Mouse (Mus musculus) heart, adult 8-10 months (tissue): ENCODE measurements around the gene Tiam1. TPM values are rescaled to one million over a fixed set of nuclear protein-coding genes. Genes with fewer than 3 reads are reported as not detected.

Experiments used
- DNase-seq: peaks from one replicate; pipeline ENCODE4 v3.0.0; 2022; ENCODE audit warnings: low spot score
- total RNA-seq, 4 experiments: library from RNA; stranded (reverse); gene quantifications; 2 replicates each; pipeline ENCODE4 v1.2.4; 2022

Gene Tiam1
- total RNA-seq, 4 experiments from 2014 or later: 4.7 to 7.3 (median 6.7) TPM

DNA sequence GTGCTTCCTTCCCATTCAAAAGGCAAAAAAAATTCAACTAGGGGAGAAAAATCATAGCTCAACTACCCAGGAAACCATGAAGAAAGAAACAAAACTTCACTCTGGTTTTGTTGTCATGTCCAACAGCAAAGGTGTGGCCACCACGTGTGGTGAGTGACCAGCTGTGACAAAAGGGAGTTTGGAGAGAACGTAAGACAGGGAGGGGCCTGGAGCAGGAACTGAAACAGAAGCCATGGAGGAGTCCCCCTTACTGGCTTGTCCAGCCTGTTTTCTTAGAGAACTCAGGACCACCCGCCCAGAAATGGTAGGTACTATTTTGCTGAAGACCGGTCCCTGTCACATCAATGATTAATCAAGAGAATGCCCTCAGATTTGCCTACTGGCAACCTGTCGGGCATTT, 342.1 kb downstream of the Tiam1 start:
- DNase-seq: no peak

GRCm38 (mm10) chr16:89799772-89800171, 343.8 kb downstream of the Tiam1 start:
- no peak for DNase-seq

DNA sequence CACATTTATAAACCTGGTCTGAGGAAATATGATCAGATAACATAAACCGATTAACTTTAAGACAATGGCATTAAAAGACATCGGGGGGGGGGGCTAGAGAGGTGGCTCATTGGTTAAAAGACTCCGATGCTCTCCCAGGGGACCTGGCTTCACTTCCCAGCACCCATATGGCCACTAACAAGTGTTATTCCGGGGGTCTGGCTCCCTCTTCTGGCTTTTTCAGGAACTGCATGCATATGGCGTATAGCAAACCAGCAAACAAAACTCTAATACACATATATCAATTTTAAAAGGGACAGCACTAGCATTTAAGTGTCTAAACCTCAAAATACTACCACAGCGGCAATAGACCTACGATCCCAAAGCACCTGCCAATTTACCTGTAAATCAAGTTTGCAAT, 347.0 kb downstream of the Tiam1 start:
- no peak for DNase-seq

DNA sequence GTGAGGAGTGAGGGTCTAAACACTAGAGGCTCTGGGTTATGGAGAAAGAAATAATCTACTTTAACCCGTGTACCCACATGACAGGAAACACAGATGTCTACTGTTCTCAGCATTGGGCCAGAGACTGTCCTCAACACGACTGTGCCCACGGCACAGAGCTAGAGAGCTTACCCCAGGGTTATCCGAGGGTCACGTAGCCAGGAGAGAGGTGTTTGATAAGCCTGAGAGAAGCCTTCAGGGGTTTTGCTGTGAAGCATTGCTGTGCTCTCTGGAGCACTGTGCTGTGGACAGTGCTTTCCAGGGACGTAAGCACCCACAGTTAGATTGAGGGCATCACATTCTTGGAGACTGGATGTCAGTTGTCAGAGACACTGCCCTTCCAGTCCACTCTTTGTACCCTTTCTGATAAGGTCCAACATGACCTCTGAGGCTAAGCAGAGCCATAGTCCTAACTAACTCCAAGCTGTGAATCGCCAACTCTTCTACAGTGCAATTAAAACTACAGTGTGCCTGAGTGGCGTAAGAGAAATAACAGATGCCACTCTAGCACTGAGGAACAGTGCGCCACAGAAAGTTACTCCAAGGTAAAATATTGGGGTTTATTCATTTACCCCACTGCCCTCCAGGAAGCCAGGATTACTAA, 353.7 kb downstream of the Tiam1 start:
- no peak for DNase-seq

DNA sequence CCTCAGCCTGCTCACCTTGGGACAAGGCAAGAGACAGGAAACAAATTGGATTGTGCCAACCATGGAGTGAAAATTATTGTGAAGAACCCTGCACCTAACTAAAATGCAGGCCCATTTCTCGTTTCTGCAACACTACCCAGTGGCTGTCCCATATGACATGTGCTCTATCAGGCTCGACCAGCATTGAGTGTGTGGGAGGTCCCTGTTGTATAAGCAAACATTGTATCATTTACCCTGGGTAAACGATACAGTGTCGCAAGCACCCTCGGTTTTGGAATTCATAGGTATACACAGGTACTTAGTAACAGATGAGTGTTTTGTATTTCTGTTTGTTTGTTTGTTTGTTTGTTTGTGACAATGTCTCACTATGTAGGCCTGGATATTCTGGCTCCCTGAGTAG, 357.8 kb downstream of the Tiam1 start:
- no peak for DNase-seq

GRCm38 (mm10) chr16:89779705-89780104, 363.9 kb downstream of the Tiam1 start:
- no peak for DNase-seq

- no peak for DNase-seq
Observed at GRCm38 (mm10) chr16:89777450-89777849, 366.1 kb downstream of the Tiam1 start.

DNA sequence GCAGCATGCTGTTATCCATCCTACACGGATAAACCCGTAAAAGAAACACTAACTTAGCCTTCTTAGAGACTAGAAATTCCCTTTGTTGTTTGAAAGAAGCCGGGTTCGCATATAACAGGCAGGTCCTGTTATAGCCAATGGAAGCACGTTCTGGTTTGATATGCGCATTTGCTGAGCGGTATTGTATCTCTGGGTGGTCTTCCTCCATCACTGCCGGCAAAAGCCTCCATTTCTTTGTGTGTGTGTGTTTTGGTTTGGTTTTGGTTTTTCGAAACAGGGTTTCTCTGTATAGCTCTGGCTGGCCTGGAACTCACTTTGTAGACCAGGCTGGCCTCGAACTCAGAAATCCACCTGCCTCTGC, 369.0 kb downstream of the Tiam1 start:
- no peak for DNase-seq

DNA sequence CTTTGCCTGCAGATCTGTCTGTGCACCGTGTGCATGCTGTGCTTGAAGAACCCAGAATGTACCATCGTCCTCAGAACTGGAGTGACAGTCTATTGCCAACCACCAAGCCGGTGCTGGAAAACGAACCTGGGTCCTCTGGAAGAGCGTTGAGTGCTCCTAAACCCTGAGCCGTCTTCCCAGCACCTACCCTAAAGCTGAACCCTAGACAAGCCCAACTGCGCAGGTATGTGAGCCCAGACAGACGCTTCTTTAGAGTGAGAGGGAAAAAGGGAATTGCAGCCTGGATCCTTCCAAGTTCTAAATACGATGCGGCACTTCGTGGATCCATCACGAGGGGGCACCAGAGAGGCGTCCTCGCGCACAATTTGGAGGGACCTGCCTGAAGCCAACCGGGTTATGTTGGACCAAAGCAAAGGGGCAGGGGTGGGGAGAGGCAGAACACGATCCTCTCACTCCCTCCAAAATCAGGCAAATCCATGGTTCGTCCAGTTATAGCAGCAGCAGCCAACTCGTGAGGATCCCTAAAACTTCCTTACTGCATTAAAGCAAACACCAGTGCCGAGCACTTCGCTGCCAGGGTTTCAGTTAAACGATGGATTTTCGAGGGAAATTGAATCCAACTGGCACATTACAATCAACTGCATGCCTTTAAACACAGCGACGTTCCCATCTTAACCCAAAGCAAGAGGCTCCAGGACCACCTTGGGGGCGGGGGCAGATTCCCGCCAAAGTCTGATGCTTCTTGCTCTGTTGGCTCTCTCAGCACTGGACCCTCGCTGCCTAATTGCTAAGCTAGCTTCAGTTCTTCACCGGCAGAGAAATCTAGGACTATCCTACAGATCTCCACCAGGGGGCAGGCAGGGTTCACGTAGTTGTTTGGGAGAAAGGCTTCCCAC, 369.7 kb downstream of the Tiam1 start:
- DNase-seq: peak; percentile 87

DNA sequence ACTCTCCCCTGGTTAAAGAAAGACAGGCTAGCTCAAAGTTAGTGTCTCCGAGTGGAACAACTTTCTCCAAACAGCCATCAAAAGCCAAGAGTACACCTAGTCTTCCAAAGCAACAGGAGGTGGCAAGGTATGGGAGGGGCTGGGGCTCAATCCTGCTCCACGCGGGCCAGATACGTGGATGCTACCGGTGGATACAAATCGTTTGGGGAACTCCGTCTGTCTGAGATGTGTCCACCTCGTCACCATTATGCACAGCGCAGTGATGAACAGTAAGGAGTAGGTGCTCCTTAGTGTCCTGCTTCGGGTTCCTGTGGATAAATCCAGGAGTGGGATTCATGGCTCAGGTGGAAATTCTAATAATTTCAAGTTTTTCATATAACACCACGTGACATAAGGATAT, 377.6 kb downstream of the Tiam1 start:
- DNase-seq: no peak

DNA sequence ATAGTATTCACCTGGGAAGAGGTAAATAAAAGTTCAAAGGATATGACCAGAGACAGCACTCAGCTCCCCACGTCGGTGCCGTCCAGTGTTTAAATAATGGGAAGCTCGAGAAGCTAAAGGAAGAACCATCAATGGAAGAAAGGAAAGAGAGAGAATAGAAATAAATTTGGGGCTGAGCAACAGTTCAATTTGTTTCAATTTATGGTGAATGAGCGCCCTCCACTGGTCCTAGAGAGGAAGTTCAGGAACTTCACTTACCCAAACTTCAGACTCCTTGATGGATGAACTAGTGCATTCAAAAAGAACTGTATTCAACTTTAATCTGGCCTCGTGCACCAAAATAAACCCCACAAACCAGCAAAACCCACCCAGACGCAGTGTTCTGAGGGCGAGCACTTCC, 378.1 kb downstream of the Tiam1 start:
- peak; percentile 8 for DNase-seq

- DNase-seq: no peak
Observed at GRCm38 (mm10) chr16:89763812-89764211, 379.8 kb downstream of the Tiam1 start.

DNA sequence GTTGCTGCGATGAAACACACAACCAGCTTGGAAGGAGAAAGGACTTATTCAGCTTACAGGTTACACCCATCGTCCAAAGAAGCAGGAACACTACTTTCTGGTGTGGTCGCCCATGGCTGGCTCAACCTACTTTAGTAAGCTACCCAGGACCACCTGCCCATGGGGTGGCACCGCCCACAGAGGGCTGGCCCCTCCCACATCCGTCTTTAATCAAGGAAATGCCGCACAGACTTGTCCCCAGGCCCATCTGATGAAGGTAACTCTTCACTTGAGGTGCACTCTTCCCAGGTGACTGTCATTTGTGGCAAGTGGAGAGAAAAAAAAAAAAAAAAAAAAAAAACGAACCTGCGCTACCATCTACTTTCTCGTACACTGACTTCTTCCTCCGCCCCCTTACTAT, 381.0 kb downstream of the Tiam1 start:
- no peak for DNase-seq

DNA sequence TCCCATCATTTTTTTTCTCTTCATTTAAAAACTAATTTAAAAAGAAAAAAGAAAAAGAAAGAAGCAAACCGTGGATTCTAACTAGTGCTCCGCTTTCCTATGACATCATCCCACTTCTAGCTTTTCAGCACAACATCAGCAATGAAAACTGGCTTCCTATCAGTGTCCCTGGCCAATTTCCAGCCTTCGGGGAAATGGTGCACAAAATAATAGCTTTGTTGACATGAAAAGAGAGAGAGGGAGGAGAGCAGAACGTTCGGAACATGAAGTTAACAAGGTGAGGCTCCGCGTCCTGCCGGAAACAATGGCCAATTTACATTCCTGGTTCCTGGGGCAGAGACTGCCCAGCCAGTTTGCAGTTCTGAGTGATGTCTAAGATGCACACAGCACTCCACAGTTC, 381.5 kb downstream of the Tiam1 start:
- no peak for DNase-seq

- DNase-seq: no peak
Observed at GRCm38 (mm10) chr16:89757384-89757783, 386.2 kb downstream of the Tiam1 start.

DNA sequence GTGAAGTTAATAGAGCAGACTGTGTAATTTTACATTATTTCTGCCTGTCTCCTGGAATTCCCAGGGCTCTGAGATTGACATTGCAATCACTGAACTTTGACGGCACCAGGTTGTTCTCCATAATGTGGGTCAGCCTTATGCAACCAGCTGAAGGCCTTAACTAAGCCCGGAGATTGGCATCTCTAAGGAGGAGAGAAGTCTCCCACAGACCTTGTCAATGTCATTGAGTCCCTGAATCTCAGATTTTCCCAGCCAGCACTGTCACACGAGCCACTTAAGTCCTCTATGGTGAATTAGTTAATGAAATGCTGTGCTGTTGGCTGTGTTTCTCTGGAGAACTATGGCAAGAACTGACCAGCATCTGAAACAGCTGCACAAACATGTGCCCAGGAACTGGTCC, 388.9 kb downstream of the Tiam1 start:
- no peak for DNase-seq

DNA sequence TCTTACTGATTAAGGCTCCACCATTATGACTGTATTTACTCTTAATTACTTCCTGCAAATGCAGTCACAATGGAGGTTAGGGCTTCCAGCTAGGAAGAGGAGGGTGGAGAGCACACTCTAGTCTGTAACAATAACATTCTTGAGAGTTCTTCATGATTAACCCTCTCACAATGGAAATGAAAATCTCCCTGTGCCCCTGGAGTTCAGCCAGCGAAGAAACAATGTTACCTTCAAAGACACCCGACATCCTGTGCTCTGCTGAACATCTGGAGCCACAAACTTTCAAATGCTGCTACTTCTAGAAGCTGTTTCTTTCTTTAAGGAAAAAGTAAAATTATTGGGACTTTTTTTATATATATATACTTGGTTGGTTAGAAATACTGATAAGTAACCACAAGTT, 395.7 kb downstream of the Tiam1 start:
- DNase-seq: no peak

DNA sequence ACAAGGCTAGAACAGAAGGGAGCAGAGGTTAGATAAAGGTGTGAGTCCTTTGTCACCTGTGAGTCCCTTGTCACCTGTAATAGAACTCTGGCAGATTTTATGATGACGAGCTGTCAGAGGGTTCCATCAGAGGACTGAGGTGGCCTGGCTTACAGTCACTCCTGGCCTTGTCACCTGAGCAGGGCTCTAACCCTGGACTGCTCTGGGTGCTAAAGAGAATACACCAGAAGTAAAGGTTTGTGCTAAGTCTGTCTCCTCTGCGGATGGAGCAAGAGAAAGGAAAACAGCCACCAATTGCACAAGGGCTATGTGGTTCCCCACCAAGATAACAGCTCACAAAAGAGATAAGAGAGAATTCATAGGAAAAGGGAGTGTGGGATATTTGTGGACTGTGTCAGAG, 404.0 kb downstream of the Tiam1 start:
- no peak for DNase-seq

GRCm38 (mm10) chr16:89738963-89739362, 404.6 kb downstream of the Tiam1 start:
- no peak for DNase-seq
